Mouse (Mus musculus) CH12.LX (cell line): ENCODE data around the gene Ccdc146. TPM values are rescaled to one million over a fixed set of nuclear protein-coding genes. Genes with fewer than 3 reads are reported as not detected.

ENCODE experiments used
- DNase-seq: peaks from one replicate; pipeline ENCODE4 v3.0.0-alpha.2; 2013; ENCODE audit errors: extremely low read depth
- H3K27ac ChIP-seq: 2 replicates; pipeline ENCODE4 v1.5.1; 2012; ENCODE audit warnings: low read depth, mild to moderate bottlenecking, control low read depth, moderate library complexity; ENCODE audit not compliant: insufficient read depth
- H3K27me3 ChIP-seq: replicated peaks from 2 replicates; pipeline ENCODE3; 2012; ENCODE audit warnings: inconsistent platforms
- H3K36me3 ChIP-seq, 2 experiments: replicated peaks in 1 of 2; 2 replicates each; pipeline versions ENCODE3 to v1.6.1; 2012; ENCODE audit warnings: inconsistent platforms in 1 of 2, low read length in 1 of 2, mild to moderate bottlenecking in 1 of 2, mixed read lengths in 1 of 2, moderate library complexity in 1 of 2; ENCODE audit not compliant: control insufficient read depth in 1 of 2, insufficient read depth in 1 of 2
- H3K4me1 ChIP-seq, 2 experiments: 2 replicates each; pipeline ENCODE4 v1.6.1; 2012; ENCODE audit warnings: inconsistent platforms in 1 of 2, moderate library complexity in 1 of 2; ENCODE audit not compliant: insufficient read depth in 2 of 2, control insufficient read depth in 1 of 2
- H3K4me2 ChIP-seq: 2 replicates; pipeline ENCODE4 v1.6.1; 2012; ENCODE audit warnings: low read depth, mild to moderate bottlenecking, control low read depth; ENCODE audit not compliant: poor library complexity, insufficient read depth, severe bottlenecking
- H3K4me3 ChIP-seq, 3 experiments: fragments of 150-350 bp in 1 of 3; sonication (generic) in 1 of 3; replicated peaks in 1 of 3; 2 replicates each; pipeline versions ENCODE3 to v1.5.1; 2011 to 2012; ENCODE audit warnings: low read depth in 2 of 3, low read length in 2 of 3, mild to moderate bottlenecking in 2 of 3, moderate library complexity in 2 of 3, control low read depth in 1 of 3, improper control_type of control experiment in 1 of 3, inconsistent platforms in 1 of 3, mixed read lengths in 1 of 3; ENCODE audit not compliant: poor library complexity in 1 of 3
- H3K79me2 ChIP-seq: replicated peaks from 2 replicates; pipeline ENCODE4 v1.6.1; 2012; ENCODE audit warnings: mild to moderate bottlenecking, moderate library complexity; ENCODE audit not compliant: control insufficient read depth, poor library complexity, insufficient read depth, severe bottlenecking; ENCODE audit errors: extremely low read depth
- H3K9ac ChIP-seq: 2 replicates; pipeline ENCODE4 v1.6.1; 2012; ENCODE audit warnings: low read depth, mild to moderate bottlenecking, control low read depth, moderate library complexity; ENCODE audit not compliant: insufficient read depth
- H3K9me3 ChIP-seq: replicated peaks from 2 replicates; pipeline ENCODE3; 2012; ENCODE audit warnings: low read length, inconsistent platforms, mixed read lengths
- BHLHE40 ChIP-seq: IDR thresholded peaks from 2 replicates; pipeline ENCODE4 v1.6.1; 2011; ENCODE audit warnings: mild to moderate bottlenecking, low read depth, low read length, improper control_type of control experiment
- CHD1 ChIP-seq: IDR thresholded peaks from 2 replicates; pipeline ENCODE4 v1.6.1; 2012; ENCODE audit warnings: low read depth, low read length, improper control_type of control experiment, inconsistent platforms
- CHD2 ChIP-seq: IDR thresholded peaks from 2 replicates; pipeline ENCODE4 v1.6.1; 2011; ENCODE audit warnings: low read length, improper control_type of control experiment
- EP300 ChIP-seq: IDR thresholded peaks from 2 replicates; pipeline ENCODE4 v1.6.1; 2011; ENCODE audit warnings: low read length, improper control_type of control experiment
- ETS1 ChIP-seq: conservative IDR thresholded peaks from 2 replicates; pipeline ENCODE4 v1.6.1; 2012; ENCODE audit warnings: low read depth, mild to moderate bottlenecking, inconsistent platforms, low read length, improper control_type of control experiment, moderate library complexity
- GABPA ChIP-seq: IDR thresholded peaks from 2 replicates; pipeline ENCODE4 v1.6.1; 2012; ENCODE audit warnings: low read depth, low read length, improper control_type of control experiment, inconsistent platforms; ENCODE audit not compliant: insufficient replicate concordance
- IRF4 ChIP-seq: IDR thresholded peaks from 2 replicates; pipeline ENCODE4 v1.6.1; 2014; ENCODE audit warnings: low read depth, mild to moderate bottlenecking, inconsistent platforms, low read length, improper control_type of control experiment
- JUN ChIP-seq: IDR thresholded peaks from 2 replicates; pipeline ENCODE4 v1.6.1; 2011; ENCODE audit warnings: low read depth, mild to moderate bottlenecking, low read length, improper control_type of control experiment, moderate library complexity; ENCODE audit not compliant: insufficient read depth
- JUND ChIP-seq: conservative IDR thresholded peaks from 2 replicates; pipeline ENCODE4 v1.6.1; 2011; ENCODE audit warnings: low read depth, low read length, improper control_type of control experiment
- MEF2A ChIP-seq: IDR thresholded peaks from 2 replicates; pipeline ENCODE4 v1.6.1; 2014; ENCODE audit warnings: low read depth, mild to moderate bottlenecking, inconsistent platforms, low read length, improper control_type of control experiment, borderline replicate concordance
- NRF1 ChIP-seq: IDR thresholded peaks from 2 replicates; pipeline ENCODE4 v1.6.1; 2014; ENCODE audit warnings: low read depth, mild to moderate bottlenecking, inconsistent platforms, low read length, improper control_type of control experiment, moderate library complexity
- POLR2A ChIP-seq: IDR thresholded peaks from 2 replicates; pipeline ENCODE4 v1.6.1; 2011; ENCODE audit warnings: low read depth, mild to moderate bottlenecking, improper control_type of control experiment, low read length
- POLR2AphosphoS2 ChIP-seq: IDR thresholded peaks from 2 replicates; pipeline ENCODE4 v1.6.1; 2011; ENCODE audit warnings: low read depth, low read length, improper control_type of control experiment
- RCOR1 ChIP-seq: conservative IDR thresholded peaks from 2 replicates; pipeline ENCODE4 v1.6.1; 2012; ENCODE audit warnings: low read depth, mild to moderate bottlenecking, inconsistent platforms, low read length, improper control_type of control experiment
- SIN3A ChIP-seq: IDR thresholded peaks from 2 replicates; pipeline ENCODE4 v1.6.1; 2012; ENCODE audit warnings: low read length, improper control_type of control experiment, inconsistent platforms
- TCF12 ChIP-seq: IDR thresholded peaks from 2 replicates; pipeline ENCODE4 v1.6.1; 2014; ENCODE audit warnings: low read depth, mild to moderate bottlenecking, inconsistent platforms, low read length, improper control_type of control experiment
- USF2 ChIP-seq: conservative IDR thresholded peaks from 2 replicates; pipeline ENCODE4 v1.6.1; 2011; ENCODE audit warnings: low read depth, low read length, improper control_type of control experiment
- ZC3H11A ChIP-seq: IDR thresholded peaks from 2 replicates; pipeline ENCODE4 v1.6.1; 2012; ENCODE audit warnings: low read depth, mild to moderate bottlenecking, inconsistent platforms, low read length, improper control_type of control experiment
- ZKSCAN1 ChIP-seq: IDR thresholded peaks from 2 replicates; pipeline ENCODE4 v1.6.1; 2012; ENCODE audit warnings: low read depth, inconsistent platforms, low read length, improper control_type of control experiment, borderline replicate concordance
- ZNF384 ChIP-seq: IDR thresholded peaks from 2 replicates; pipeline ENCODE4 v1.6.1; 2012; ENCODE audit warnings: low read depth, low read length, improper control_type of control experiment, inconsistent platforms
- dilution Hi-C: fragments of 300-500 bp; cut with MboI; formaldehyde crosslinking; loops from 2 replicates; pipeline ENCODE4 v1.14.3; 2020; ENCODE audit warnings: low sequenced_read_pairs; ENCODE audit not compliant: extremely low pct_unique_long_range_greater_than_20kb, extremely low pct_ligation_motif_present
- in situ Hi-C: fragments of 300-500 bp; cut with MboI; formaldehyde crosslinking; loops from 3 replicates; pipeline ENCODE4 v1.14.3; 2019; ENCODE audit warnings: low sequenced_read_pairs, low pct_ligation_motif_present, low pct_unique_long_range_greater_than_20kb, mixed read lengths
- polyA plus RNA-seq: library from polyadenylated mRNA; unstranded; fragments of >175 nt; gene quantifications from 2 replicates; pipeline ENCODE4 v1.2.1, GENCODE M21; 2012; ENCODE audit warnings: low read depth; ENCODE audit not compliant: insufficient read length
- total RNA-seq, 2 experiments: library from RNA; depleted of rRNA; stranded (reverse); fragments of 300-350 nt in 1 of 2; fragments of >200 nt in 1 of 2; gene quantifications; 2 replicates each; pipeline ENCODE4 v1.2.3; 2012 to 2014

Ccdc146 gene
- total and polyA plus RNA-seq, 3 experiments = 0.17 to 0.21 TPM; not detected in 1

GRCm38 (mm10) chr5:21270756-21271155 lies 153.7 kb downstream of the Ccdc146 start:
- Histone ChIP-seq H3K4me1 (peaks cover 21 to 33% of the 10 kb centered on the region in 2 experiments), H3K9me3 (no peaks in the 10 kb centered on the region), H3K79me2 (no peaks in the 10 kb centered on the region), H3K9ac (peak overlapping the region; percentile 57; the same call in 1 of the 2 replicates), H3K4me2 (no peak overlapping the region; the same call in 1 of the 2 replicates), H3K4me3 (no peak overlapping the region), H3K27me3 (no peaks in the 10 kb centered on the region), H3K27ac (no peak overlapping the region; the same call in 1 of the 2 replicates), H3K36me3 (peaks cover 0 to 2% of the 10 kb centered on the region in 2 experiments)
- dilution Hi-C loops = no loop called here
- peak; percentile 31 for DNase-seq
- TF ChIP-seq GABPA = no peak
- TF ChIP-seq JUND = no peak; the same call in 1 of the 2 replicates
- peak; percentile 61 for TF ChIP-seq JUN
- TF ChIP-seq RCOR1 = 0 out of 2 replicates have a peak, but pooled peaks have one; percentile 32
- TF ChIP-seq CHD2 = 0 out of 2 replicates have a peak, but pooled peaks have one; percentile 30
- peak; percentile 47; the same call in 1 of the 2 replicates for TF ChIP-seq ETS1
- peak; percentile 52; the same call in 1 of the 2 replicates for TF ChIP-seq EP300
- peak; percentile 77; the same call in 1 of the 2 replicates for TF ChIP-seq MEF2A
- TF ChIP-seq IRF4 = peak; percentile 54
- in situ Hi-C loops = no loop called here

DNA sequence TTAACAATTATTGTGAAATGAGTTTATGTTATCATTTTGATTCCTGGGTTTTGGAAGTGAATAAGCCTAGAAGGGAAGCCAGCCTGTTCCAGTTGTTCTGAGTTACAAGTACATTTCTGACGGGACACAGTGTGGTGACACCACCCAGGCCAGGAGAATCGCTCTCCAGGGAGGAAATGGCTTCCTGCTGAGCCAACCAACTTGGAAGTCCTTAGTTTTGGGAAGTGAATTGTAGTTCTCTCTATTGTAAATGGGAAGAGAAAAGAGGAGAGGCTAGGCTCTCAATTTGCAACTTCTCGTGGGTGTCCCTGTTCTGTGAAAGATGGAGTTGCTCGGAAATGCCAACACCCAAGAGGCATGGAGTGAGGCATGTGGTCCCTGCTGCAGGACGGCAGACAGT lies 155.0 kb downstream of the Ccdc146 start:
- H3K4me3 ChIP-seq = no peak overlapping the region

DNA sequence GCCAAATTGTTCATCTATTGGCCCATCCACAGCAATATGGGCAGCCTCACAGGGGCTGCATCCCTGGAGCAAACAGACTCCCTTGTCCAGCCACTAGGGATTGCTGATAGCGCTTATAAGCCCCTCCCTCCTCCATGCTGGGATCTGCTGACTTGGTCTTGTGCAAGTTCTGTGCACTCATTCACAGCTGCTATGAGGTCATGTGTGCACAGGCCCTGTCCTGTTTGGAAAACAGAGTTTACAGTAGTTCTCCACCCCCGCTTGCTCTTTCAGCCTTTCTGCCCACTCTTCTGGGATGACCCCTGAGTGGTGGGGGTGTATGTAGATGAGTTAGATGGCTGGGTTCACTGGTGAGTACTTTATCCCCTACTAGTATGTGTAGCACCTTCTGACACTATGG lies 157.4 kb downstream of the Ccdc146 start:
- no peak overlapping the region for H3K4me2 ChIP-seq
- dilution Hi-C loops = no loop called here
- no peaks in the 10 kb centered on the region for H3K9me3 ChIP-seq
- DNase-seq = no peak
- H3K4me3 ChIP-seq = no peak overlapping the region
- no peaks in the 10 kb centered on the region for H3K27me3 ChIP-seq
- H3K27ac ChIP-seq = no peak overlapping the region
- TF ChIP-seq CHD1 (no peak), BHLHE40 (no peak), NRF1 (no peak), SIN3A (no peak), POLR2AphosphoS2 (no peak), EP300 (no peak), ZC3H11A (no peak), ZKSCAN1 (no peak), USF2 (no peak), MEF2A (no peak)
- TF ChIP-seq, all 38 proteins: peak for 0
- no peaks in the 10 kb centered on the region for H3K79me2 ChIP-seq
- in situ Hi-C loops = loop anchor here (10.0 kb wide), 1 partner anchor 318 kb away; no protein-coding TSS in a partner anchor
- H3K4me1 ChIP-seq = peaks cover 17 to 23% of the 10 kb centered on the region in 2 experiments
- no peak overlapping the region for H3K9ac ChIP-seq
- no peaks in the 10 kb centered on the region for H3K36me3 ChIP-seq

More for the DNA sequence above, 155.0 kb downstream of the Ccdc146 start:
- Histone ChIP-seq H3K9me3 (no peaks in the 10 kb centered on the region), H3K79me2 (no peaks in the 10 kb centered on the region), H3K4me1 (peaks cover 21 to 33% of the 10 kb centered on the region in 2 experiments), H3K36me3 (peaks cover 0 to 2% of the 10 kb centered on the region in 2 experiments), H3K4me2 (no peak overlapping the region), H3K9ac (no peak overlapping the region), H3K27me3 (no peaks in the 10 kb centered on the region), H3K27ac (no peak overlapping the region)
- in situ Hi-C loops = loop anchor here (10.0 kb wide), 1 partner anchor 315 kb away; no protein-coding TSS in a partner anchor
- dilution Hi-C loops = no loop called here
- no peak for TF ChIP-seq ZNF384
- no peak for TF ChIP-seq POLR2AphosphoS2
- no peak for TF ChIP-seq POLR2A
- no peak for TF ChIP-seq MEF2A
- TF ChIP-seq CHD1 = no peak
- TF ChIP-seq ETS1 = no peak
- no peak for TF ChIP-seq JUND
- no peak for TF ChIP-seq TCF12
- DNase-seq = no peak
